Mouse (Mus musculus) liver, adult 2 months (tissue): ENCODE results near the gene Cacna2d3.

Experiments used
- CTCF ChIP-seq: fragments of 200-500 bp; IDR thresholded peaks from 2 replicates; pipeline ENCODE4 v1.5.1; 2011; ENCODE audit warnings: low read depth, low read length, control low read depth
- POLR2A ChIP-seq: fragments of 200-500 bp; IDR thresholded peaks from 2 replicates; pipeline ENCODE4 v1.6.1; 2011; ENCODE audit warnings: low read length, control low read depth; ENCODE audit not compliant: insufficient read depth; ENCODE audit errors: extremely low read depth

DNA sequence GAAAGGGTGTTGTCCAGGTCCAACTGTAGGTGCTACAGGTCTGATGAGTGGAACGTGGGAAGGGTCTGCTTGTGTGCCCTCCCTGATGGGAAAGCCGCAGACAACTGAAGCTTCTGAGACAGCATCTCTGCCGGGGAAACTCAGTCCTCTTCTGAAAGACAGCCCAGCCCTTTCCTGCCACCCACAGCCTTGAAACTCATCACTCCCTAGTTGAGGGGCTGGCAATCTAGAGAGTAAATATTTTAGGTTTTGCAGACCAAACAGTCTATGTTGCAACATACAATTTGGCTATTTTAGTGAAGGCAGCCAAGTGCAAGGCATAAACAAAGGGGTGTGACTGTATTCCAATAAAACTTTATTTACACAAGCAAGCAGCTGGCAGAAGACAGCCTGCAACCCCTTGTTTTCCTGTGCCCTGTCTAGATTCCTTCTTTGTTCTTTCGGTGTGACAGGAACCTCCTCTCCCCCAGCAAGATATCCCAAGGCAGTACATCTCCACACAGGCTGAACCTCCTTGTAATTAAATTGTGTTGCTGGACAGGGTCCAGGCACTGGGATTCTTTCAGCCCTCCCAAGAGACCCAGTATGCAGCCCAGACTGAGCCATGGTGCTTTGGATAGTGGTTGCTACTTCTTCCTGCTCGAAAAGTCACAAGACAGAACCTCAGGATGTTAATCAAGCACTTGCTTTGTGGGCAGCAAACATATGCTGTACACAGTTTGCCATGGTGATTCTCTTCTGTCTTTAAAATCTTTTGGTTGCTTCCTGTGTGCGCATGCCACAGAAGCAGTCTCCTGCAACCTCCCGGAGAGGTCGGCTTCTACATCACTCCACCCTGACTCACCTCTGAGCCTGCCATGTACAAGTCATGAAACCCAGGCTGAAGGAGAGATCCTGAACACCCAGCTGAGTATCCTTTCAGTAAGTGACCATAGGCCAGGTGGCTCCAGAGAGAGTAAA, 317.5 kb downstream of the Cacna2d3 start:
- TF ChIP-seq POLR2A (no peak), CTCF (no peak)
